Mouse (Mus musculus) liver, embryonic 14.5 days (tissue): ENCODE measurements around the gene Nwd1.
A peak's percentile ranks its signal among the peaks of the same experiment; 100 is the strongest.

ENCODE experiments used
- CTCF ChIP-seq: IDR thresholded peaks from 2 replicates; pipeline ENCODE4 v1.5.1; 2016; ENCODE audit warnings: antibody characterized with exemption, low read depth, control low read depth
- EP300 ChIP-seq: IDR thresholded peaks from 2 replicates; pipeline ENCODE4 v1.6.1; 2016; ENCODE audit warnings: antibody characterized with exemption, low read depth

DNA sequence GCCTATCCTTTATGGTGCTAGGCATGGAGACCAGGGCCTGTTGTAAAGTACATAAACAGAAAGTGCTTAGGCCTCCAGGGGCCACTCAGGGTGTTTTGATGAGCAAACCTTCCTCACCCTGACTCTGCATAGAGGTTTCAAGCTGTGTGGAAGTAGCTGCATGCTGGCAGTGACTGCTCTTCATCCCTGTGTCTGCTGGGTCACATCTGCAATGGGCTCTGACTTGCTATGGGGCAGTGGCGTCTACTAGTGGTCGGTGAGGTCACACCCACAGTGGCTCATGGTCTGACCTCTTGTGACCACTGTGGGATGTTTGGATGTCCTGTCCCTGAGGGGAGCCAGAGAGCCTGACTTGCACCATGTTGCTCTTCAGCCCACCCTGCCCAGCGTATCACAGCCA, 104.6 kb downstream of the Nwd1 start:
- TF ChIP-seq CTCF (peak; percentile 33), EP300 (no peak)
